Mouse (Mus musculus): ENCODE measurements around the gene 9930022D16Rik.

GRCm38 (mm10) chr11:109375412-109375811 is 38.3 kb upstream of the 9930022D16Rik start:
- no peak for TF ChIP-seq GATA1 (IDR thresholded peaks at IDR 0.05; ENCODE audit: low read length)
- no peak for TF ChIP-seq TAL1 (IDR thresholded peaks at IDR 0.05; ENCODE audit: low read length)
